Mouse (Mus musculus) cerebellum, adult 8-10 months (tissue): ENCODE measurements around the gene Actl7b.

Source experiments
- DNase-seq: peaks from one replicate; pipeline ENCODE4 v3.0.0; 2022

Actl7b gene

DNA sequence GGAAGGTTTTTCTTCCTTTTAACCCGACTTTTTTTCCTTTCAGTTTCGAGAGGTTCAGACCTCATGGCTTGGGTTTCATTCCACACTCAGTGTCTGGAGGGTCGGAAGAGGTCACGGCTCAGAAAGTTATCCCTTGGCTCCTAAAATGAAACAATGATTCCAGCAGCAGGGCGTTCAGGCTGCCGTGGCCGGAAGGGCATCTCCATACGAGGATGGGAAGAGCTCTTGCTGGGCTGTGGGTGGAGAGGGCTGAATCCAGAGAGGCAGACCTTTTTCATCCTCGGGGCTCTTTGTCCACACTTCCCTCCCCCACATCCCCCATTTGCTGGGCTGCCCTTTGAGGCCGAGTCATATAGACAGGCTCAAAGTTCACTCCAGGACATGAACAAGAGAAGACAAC lies 39.0 kb downstream of the Actl7b start:
- no peak for DNase-seq

DNA sequence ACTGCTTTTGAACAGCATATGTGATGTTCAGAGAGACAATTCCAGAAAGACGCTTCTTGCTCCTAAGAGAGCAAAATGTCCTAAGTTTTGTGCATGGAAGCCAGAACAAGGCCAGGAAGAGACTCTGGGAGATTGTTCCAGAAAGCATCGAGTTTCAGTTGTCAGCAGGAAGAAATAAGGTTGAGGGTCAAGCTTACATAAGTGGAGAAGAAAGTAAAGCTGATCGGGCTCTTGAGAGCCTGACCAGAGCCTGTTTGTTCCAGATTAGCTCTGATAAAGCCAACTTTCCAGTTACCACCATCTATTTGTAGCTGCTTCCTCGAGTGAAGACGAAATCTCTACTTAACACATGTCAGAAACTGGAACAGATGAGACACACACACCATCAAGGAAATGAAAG lies 42.6 kb downstream of the Actl7b start:
- DNase-seq = no peak

DNA sequence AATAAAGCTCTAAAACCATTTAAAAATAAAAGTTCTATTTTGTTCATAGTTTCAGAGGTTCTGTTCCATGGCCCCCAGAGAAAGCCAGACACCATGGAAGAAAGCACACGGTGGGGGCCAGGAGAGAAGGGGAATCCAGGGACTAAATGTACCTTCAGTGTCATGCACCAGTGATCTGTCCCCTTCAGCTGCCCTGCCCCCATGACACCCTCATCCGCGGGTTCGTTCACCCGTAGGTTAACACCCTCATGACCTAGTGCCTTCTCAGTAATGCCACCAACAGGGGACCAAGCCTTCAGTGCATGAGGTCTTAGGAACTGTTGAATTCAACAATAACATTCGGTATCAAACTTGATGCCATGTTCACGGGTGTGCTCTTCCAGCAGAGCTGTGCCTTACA lies 44.8 kb downstream of the Actl7b start:
- DNase-seq = no peak
